Mouse (Mus musculus): Measurements from ENCODE around the gene Cd247. TPM values are rescaled to one million over a fixed set of nuclear protein-coding genes. Genes with fewer than 3 reads are reported as not detected.

The Cd247 gene
- total RNA-seq, 2 experiments from 2014 or later: 1.1 to 2.1 TPM

DNA sequence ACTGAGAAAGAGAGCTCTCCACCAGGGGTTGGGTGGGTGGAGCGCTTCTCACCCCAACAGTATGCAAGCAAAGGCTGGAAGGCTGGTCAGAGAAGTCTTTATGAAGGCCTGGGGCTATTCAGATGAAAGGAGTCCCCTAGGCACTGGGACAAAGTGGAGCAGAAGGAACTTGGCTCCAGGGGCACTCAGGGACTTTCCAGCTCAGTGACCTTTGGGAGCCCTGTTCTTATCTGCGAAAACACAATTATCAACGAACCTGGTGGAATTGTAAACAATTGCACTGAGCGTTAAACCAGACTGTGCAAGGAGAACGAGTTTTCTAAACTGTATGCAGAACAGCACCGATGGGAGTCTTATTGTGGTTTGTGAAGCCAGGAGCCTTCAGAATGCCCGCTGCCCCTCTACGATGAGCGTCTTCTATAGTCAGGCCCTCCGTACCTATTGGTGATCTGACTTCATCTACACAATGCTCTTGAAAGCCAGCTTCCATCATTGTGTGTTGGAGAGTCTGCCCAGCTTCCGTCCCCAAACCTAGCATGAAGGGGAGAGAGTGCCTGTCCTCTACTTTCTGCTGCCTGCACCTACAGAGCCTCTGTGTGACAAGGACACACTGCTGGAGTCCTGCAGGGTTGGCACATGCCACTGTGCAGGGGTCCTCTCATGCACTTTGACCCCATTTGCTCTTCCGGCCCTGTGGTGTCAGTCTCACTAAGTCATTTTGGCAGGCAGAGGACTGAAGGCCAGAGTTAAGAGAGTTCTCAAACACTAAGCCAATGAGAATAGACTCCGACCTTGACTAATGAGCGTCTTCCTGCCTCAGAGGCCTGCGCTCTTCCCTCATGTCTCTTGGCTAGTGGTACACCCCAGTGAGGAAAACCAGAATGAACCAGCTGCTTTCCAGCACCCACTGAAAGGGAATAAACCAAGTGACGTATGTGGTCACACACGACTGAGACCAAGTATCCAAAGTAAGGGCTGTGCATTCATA, 61.3 kb downstream of the Cd247 start:
- ATAC-seq (ENCODE audit: poor library complexity, severe bottlenecking): no peak

DNA sequence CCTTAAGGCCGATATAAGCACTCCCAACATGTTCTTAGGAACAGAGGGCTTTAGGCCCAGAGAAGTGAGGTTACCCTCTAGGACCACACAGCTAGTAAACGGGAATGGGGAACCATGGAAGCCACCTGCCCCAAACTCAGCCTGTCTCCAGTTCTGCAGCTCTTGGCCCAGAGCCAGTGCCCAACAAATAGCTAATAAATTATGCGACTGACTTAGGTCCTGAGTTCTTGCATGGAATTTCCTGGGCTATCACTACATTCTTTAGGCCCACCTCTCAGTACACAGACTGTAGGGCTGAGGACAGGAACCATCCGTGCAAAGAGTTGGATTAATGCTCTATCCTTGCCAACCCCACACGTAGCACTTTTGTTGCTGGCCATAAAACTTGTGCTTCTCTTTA, 63.6 kb downstream of the Cd247 start:
- ATAC-seq (ENCODE audit: poor library complexity, severe bottlenecking): no peak

DNA sequence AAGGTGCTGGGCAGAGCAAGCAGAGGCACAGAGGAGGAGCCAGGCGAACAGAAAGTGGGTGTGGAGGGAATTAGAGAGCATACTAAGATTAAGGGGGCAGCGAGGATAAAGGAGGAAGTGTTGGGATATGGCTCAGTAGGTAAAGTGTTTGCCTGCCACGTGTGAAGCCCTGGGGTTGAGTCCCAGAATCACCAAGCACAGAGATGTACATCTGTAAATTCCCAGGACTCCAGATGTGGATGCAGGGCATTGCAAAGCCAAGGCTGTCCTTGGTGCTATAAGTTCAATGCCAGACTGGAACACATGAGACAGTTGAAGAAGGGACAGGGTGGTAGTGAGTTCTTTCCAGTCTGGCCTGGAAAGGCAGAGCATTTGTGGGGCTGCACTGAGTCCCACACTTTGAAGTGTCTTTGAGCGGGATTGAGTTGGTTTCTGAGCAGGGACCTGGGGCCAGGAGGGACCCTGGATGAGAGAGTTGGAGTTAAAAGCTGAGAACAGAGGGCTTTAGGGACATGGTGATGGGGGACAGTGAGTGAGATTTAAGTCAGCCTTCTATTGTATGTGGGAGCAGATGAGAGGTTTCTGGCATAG, 64.7 kb downstream of the Cd247 start:
- no peak for ATAC-seq (ENCODE audit: poor library complexity, severe bottlenecking)

DNA sequence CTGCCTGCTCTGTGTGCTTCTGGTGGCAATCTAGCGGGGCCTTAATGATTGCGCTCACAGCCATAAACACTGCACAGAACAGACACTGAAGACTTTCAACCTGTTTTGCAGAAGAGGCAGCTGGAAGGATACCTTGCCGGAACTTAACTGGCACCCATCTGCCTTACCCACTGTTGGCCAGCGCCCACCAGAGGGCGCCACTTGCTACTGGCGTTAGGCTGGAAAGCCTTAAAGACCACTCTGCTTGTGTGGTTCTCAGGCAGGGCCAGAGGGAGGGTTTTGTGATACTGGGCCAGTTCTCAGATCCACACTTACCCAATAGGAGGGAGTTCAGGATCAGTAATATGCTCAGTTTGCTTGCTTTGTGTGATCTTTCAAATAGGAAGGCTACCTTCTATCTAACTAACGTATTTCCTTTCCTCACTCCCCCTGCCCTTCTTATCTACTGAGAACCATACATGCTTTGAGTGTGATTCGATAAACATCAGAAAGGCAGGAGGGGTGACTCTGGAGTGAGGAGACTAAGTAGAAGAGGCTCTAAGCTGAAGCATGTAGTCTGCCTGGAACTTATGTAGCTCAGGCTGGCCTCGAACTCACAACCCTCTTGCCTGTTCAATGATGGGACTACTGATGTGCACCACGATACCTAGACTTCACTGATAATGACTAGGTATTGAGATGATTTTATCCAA, 65.4 kb downstream of the Cd247 start:
- ATAC-seq (ENCODE audit: poor library complexity, severe bottlenecking): peak; percentile 60

DNA sequence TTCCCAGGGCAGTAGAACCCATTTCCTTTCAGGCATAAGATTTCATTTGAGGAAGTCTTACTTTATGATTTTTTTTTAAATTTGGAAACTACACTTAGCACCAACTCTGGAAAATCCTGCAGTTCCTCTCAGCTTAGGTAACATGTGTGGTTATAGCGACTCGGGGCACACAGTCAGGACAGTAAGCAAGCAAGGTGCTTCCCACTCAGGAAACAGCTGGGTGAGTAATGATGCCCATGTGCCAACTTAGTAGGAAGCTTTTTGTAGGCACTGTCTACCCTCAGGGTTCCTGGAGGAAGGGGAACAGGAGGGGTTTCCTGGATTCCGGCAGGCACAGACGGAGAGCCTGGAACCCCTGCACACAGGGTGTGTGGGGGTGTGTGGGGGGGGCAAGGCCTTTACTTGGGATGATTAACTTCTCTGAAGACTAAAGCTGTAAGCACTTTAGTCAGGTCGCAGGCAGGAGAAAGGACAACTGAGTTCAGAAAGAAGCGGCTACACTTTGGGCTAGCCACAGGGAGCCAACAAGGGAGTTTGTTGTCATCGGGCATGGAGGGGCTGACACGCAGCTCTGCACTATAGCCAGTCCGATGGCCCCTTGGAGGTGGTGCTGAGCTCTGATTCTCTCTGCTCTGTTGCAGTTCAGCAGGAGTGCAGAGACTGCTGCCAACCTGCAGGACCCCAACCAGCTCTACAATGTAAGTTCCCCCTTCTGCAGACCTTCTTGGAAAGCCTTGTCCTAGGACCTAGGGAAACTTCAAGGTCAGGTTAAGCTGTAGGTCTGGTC, 67.5 kb downstream of the Cd247 start:
- no peak for ATAC-seq (ENCODE audit: poor library complexity, severe bottlenecking)

DNA sequence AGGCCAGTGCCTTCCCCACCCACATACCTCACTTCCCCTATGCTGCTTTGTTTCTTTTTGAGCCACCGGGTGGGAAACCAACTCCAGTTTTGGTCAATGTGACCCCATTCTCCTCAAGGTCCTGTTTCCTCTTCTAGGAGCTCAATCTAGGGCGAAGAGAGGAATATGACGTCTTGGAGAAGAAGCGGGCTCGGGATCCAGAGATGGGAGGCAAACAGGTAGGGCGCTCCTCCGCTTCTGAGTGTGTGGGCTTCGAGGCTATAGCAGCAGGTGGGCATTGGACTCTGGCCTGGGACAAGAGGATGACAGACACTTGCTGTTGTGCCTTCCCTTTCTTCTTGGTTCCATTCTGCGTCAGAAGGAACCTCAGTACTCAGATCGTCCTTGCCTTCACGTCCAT, 68.8 kb downstream of the Cd247 start:
- no peak for ATAC-seq (ENCODE audit: poor library complexity, severe bottlenecking)

DNA sequence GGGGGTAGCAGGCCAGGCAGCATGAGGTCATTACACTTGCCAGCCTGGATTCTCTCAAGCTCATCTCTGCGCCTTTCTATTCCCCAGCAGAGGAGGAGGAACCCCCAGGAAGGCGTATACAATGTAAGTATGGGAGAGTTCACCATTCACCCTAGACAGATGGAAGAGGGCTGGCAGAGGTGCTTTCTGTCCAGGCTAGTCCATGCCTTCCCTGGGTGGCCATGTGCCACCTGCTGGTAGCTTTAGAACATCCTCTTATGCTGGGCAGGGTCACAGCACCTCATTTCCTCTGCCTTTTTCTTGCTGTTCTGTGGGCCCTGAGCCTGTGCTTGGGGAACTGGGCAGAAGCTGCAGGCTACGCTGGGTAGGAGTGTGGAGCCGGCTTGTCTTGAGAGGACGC, 69.9 kb downstream of the Cd247 start:
- peak; percentile 60 for ATAC-seq (ENCODE audit: poor library complexity, severe bottlenecking)

DNA sequence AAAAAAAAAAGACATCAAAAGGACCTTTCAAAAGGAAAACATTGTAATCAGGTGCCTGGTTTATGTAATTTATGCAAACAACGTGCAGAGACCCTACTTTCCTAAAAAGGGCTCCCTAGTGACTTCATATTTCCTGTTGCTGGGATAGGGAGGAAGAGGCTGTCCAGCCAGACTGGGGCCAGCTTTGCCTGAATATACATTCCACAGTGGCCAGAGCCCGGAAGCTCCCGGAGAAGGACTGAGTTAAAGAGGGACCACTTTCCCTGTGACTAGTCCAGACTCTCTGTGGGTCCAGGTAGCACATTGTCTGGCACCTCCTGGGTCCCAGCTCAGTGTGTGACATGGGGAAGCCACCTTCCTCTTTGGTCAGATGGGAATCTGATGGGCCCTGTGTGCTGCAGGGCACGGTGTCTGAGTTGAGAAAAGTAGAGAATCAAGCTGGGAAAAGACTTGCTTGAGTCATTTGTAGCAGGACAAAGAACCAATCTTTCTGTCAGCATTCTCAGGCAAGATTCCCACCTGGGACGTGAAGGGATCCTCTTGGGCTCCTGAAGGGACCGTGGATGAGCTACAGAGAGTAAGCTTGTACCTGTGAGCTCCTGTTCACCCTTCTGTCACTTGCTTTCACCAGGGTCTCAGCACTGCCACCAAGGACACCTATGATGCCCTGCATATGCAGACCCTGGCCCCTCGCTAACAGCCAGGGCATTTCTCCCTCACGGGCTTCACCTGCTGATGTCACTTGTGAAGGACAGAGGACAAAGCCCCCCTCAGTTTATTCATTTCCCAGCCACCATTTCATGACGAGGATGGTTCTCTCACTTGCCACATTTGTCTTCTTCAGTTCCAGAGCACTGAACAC, 72.1 kb downstream of the Cd247 start:
- no peak for ATAC-seq (ENCODE audit: poor library complexity, severe bottlenecking)

DNA sequence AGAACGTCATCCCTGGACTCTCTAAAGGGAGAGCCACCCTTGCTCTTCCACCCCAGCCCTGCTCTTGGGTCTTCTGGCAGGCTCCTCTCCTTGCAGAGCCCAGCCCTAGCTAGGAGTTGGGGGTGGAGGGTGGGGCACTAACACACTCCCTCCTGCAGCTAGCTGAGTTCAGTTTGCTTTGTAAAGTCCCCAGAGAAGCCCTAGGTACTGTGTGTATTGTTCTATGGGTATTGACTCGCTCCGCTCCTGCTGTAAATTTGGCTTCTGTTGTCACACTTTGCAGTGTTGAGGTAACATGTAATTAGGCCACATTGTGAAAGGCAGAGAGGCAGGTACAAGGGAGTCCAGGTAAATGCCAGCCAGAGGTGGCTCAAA, 72.7 kb downstream of the Cd247 start:
- ATAC-seq (ENCODE audit: poor library complexity, severe bottlenecking): no peak

DNA sequence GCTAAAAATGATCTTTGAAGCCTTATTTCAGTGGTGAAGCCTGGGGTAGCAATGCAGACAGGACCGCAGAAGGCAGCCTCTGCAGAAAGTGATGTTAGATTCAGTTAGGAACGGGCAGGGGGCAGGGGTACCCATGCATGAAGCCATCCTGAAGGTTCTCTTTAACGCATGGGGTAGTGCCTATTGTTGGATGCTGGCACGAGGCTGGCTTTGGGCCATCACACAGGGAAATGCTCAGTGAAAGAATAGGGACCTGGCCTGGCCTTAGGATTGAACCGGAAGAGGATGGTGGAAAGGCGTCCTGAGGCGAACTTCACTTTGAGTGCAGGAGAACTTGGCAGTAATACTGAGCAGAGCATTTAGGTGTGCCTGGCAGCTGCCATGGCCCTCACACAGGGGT, 73.6 kb downstream of the Cd247 start:
- no peak for ATAC-seq (ENCODE audit: poor library complexity, severe bottlenecking)

DNA sequence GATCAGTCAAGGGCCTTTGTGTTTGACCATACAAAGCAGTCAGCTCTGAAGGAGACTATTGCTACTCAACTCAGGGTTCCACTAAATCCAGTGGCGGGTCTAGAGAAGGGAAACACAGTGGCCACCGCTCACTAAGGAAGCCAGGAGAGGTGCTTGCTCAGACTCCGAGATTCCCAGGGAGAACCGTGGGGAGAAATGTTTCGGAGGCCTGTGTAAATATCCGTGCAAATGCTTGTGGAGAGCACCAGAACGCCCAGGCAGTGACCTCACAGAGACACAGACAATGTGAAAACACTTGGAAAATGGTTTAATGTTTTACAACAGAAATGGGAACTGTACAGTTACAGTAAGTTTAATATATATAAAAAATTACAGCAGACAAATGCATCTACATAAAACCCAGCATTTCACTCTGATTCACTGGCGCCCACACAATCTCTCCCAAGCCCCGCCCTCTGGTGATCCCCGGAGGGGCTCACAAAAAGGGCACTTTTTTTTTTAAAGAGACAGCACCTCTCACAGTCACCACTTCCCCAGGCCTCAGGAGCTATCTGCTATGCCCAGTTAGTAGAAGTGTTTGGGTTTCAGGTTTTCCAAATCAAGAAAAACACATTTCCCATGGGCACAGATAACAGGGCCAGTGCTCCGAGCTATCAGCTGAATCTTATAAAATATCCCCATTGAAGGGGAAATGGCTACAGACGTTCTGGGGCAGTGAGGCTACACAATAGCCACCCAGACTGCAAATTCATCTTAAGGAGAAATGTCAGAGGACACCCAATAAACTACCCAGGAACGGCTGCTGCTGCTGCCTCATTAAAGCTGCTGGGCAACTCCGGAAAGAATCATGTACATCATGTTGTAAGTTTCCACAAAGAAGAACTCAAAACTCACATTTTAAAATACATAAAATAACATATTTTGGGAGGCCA, 76.6 kb downstream of the Cd247 start:
- ATAC-seq (ENCODE audit: poor library complexity, severe bottlenecking): no peak

DNA sequence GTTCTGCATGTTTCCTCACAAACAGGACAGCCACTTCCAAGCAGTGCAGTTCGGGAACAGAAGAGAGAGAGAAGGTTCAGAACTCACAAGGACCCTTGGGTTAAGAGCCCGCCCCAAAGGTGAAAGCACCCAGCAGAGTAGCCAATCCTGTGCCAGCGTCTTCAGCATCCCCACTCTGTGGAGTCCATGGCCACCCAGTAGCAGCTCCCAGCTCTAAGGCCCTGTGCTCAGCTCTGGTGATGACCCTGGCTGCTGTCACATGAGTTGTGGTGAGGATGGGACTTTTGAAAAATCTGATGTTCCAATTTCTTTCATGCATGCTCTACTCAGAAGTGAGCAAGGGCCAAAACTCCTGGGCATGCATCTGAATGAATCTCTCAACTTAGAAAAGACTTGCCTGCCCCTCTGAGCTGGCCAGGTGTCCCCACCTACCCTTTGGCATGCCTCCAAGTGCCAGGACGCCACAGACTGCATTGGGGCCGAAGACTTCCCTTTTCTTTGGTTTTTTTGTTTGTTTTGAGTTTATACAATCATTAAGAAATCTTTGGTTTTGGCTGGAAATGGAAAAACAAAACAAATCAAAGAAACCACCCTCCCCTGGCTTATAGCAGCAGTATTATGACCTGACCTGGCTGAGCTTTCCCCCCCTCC, 78.3 kb downstream of the Cd247 start:
- no peak for ATAC-seq (ENCODE audit: poor library complexity, severe bottlenecking)

DNA sequence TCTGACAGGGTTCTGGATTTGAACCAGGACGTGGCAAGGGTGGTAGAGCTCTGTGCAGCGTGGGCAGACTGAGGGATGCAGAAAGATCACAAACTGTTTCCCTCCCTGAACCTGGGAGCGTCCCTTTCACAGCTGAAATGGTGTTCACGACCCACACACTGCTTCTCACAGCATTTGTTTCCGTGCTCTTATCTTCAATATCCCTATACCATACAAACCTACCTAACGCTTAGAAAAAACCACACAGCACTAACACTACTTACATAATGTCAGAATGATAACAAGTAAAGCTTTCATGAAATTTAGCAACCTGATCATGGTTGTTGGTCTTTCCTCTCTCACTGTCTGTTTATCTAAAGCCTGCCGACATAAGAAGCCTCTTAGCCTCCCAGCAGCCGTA, 80.2 kb downstream of the Cd247 start:
- no peak for ATAC-seq (ENCODE audit: poor library complexity, severe bottlenecking)

DNA sequence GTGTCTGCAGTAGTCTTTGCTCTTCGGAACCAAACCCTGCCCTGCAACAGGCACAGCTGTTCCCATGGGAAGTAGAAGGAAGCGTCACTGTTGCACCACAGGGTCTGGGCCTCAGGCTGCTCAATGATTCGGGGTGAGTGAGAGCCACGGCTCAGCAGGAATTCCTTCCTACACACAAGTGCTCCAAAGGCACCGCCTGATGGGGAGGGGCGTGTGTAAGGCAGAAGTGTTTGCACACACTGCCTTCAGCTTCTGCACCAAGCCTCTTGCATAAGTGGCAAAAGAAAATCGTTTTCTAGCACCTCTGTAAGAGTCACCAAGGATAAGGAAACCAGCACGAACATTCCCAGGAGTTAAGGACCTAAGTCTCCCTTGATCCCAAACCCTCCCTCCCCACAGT, 86.2 kb downstream of the Cd247 start:
- ATAC-seq (ENCODE audit: poor library complexity, severe bottlenecking): no peak

DNA sequence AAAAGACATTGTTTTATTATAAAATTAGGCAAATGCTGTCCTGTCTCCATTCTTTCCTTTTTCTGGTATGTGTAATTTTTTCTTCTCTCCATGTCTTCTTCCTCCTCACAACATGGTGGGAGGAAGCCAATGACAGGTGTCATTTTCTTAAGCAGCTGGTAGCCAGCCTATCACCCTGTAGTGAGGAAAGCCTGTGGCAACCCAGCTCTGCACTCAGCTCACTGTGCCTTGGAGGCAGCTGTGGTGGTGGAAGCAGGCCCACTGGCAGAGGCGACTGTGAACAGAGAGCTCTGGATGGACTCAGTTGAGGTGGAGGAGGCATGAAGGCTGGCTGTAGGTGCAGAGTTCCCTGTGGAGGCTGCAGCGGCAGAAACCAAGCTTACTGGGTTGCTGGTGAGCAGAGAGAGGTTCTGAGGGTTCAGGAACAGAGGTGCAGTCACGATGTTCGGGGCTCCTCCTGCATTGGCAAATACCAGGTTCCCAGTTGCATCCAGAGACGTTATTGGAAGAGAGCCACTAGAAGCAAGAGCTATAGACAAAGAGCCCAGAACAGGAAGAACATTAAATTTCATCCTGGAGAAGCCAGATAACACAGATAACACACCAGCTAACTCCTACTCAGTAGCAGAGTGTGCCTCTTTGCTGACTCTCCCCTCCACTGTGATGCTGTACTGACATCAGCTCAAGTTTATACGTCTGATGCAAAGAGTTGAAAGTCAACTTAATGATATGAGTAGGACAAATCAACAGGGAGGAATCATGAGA, 87.2 kb downstream of the Cd247 start:
- ATAC-seq (ENCODE audit: poor library complexity, severe bottlenecking): no peak

DNA sequence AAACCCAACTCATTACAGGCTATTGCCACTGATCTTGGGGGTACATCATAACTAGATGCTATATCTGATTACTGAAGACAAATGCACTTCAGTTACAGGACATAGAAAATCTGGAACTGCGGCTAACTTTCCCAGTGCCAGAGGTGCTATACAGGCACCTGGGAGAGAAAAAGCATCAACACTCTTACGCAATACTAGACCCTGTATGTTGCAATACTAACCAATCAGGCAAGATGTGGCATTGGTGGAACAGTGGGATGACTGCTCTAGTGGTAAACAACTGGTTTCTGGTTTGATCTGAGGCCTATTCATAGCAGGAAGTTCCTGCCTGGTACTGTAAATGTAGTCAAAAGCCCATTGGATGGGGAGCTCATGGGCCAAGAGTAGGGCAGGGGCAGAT, 90.3 kb downstream of the Cd247 start:
- ATAC-seq (ENCODE audit: poor library complexity, severe bottlenecking): no peak

DNA sequence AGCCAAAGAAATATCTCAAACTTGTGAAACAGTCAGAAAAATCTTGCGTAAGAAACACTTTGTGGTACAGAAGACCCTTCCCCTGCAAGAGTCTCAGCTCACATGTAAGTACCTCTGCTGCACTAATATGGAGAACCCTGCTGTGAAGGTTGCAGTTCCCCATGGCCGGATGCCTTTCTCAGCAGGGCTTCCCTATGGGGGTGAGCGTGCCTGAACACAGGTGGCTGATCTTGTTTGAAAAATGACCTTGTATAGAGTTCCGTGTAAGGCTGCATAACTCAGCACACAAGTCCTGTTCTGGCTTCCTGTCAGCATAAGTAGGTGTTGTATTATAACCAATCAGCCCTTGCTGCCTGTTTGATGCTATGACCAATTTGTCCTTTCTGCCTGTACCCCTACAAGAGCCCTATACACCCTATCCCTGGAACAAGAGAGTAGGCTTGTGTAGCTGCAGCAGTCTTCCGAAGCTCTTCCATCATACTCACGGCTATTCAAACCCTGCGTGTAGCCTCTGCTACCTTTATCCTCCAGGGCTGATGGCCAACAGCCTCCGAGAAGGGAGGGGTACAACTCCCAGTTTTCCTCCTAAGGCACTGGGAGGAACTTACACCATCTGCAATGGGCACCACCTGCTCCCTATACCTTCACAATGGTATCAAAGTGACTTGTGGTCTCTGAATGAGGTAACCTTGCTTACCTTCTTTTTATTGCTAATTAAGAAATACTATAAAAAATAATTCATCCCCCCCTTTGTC, 93.8 kb downstream of the Cd247 start:
- ATAC-seq (ENCODE audit: poor library complexity, severe bottlenecking): no peak

Data from megakaryocyte, adult 5-6 weeks (primary cell).